Mouse (Mus musculus) R1 (cell line): ENCODE measurements around the gene Gm20917.
"Not testable (repeated sequence)": the region's sequence is repeated elsewhere in the genome, so short reads cannot be mapped to it uniquely, and the experiment has no call there.

ENCODE experiments used
- DNase-seq: peaks from one replicate; pipeline ENCODE4 v3.0.0-alpha.2; 2018; ENCODE audit warnings: low read depth, low spot score

Gm20917 gene

DNA sequence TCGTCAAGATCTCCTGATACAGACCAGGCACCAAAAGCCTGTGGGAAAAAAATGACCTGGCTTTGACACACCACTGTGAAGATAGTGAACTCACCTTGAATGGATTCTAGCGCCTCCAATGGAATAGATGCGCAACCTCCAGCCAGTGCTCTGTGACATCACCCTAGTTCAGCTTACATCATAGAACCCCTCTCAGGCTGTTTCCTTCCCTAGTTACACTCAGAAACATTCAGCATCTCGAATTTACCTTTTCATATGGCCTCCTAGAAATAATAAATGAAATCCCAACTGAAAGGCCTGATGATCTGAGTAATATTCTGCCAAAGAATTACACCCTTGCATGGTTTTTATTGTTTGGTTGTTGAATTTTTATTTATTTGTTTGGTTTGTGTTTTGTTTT, at the start of gene Gm20917:
TSS of gene Gm20917 (minus strand) at position 101 of the 400 bp plus-strand sequence.
- not testable (repeated sequence) for DNase-seq
